Mouse (Mus musculus) lung, postnatal 0 days (tissue): ENCODE results near the gene Tubb5.

Source experiments
- CTCF ChIP-seq: IDR thresholded peaks from 2 replicates; pipeline ENCODE4 v1.5.1; 2016; ENCODE audit warnings: antibody characterized with exemption, mild to moderate bottlenecking
- EP300 ChIP-seq: IDR thresholded peaks from 2 replicates; pipeline ENCODE4 v1.6.1; 2016; ENCODE audit warnings: antibody characterized with exemption, mild to moderate bottlenecking, control low read depth

DNA sequence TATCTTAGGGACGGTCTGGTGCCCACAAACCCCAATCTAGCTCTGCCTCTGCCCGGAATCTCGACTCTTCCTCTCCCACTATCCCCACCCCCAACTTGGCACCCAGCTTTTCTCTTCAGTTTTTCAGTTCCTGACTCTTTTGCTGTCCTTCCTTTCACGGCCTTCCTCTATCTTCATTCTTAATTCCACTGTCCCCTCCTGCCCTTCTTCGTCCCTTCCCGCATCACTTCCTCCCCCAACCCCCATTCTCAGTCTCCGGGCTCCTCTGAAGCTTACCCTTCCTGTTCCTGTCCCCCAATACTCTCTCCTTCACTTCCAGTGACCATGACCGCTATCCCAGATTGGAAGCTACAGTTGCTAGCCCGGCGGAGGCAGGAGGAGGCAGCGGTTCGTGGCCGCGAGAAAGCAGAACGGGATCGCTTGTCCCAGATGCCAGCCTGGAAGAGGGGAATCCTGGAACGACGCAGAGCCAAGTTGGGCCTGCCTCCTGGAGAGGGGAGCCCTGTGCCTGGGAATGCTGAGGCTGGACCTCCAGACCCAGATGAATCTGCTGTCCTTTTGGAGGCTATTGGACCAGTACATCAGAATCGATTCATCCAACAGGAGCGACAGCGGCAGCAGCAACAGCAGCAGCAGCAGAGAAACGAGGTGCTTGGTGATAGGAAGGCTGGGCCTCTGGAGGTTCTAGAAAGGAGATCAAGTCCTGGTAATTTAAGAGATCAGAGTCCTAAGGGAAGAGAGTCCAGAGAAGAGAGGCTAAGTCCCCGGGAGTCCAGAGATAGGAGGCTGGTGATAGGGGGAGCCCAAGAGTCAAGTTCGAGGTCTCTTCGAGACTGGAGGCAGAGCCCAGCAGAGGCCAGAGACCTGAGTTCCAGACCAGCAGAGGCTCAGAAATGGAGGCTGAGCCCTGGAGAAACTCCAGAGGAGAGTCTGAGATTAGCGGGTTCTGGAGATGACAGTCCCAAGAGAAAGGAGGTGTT is 29.1 kb upstream of the Tubb5 start:
- TF ChIP-seq CTCF = peak; percentile 50
- TF ChIP-seq EP300 = no peak
